Mouse (Mus musculus) myocyte (in vitro differentiated cells): ENCODE data around the gene Cyp17a1. TPM values are rescaled to one million over a fixed set of nuclear protein-coding genes. Genes with fewer than 3 reads are reported as not detected.

Experiments used
- H3K27me3 ChIP-seq: one replicate; pipeline ENCODE4 v1.6.1; 2011; ENCODE audit not compliant: control insufficient read depth, insufficient read depth, insufficient read length
- H3K36me3 ChIP-seq: one replicate; pipeline ENCODE4 v1.6.1; 2011; ENCODE audit not compliant: control insufficient read depth, insufficient read depth
- H3K4me2 ChIP-seq: one replicate; pipeline ENCODE4 v1.6.1; 2011; ENCODE audit warnings: low read depth, control low read depth
- H3K4me3 ChIP-seq: one replicate; pipeline ENCODE4 v1.5.1; 2011; ENCODE audit warnings: mild to moderate bottlenecking, control low read depth, moderate library complexity
- H3K79me2 ChIP-seq: one replicate; pipeline ENCODE4 v1.6.1; 2011; ENCODE audit not compliant: control insufficient read depth, insufficient read depth
- H3ac ChIP-seq: one replicate; pipeline ENCODE4 v1.6.1; 2011; ENCODE audit not compliant: control insufficient read depth, insufficient read length
- CEBPB ChIP-seq: IDR thresholded peaks from 2 replicates; pipeline ENCODE4 v1.6.1; 2011; ENCODE audit warnings: mild to moderate bottlenecking, moderate library complexity; ENCODE audit not compliant: poor library complexity, insufficient read depth, severe bottlenecking
- E2F4 ChIP-seq: IDR thresholded peaks from one replicate; pipeline ENCODE4 v1.6.1; 2011; ENCODE audit warnings: mild to moderate bottlenecking, control low read depth, moderate library complexity; ENCODE audit not compliant: insufficient read depth
- MAX ChIP-seq: IDR thresholded peaks from one replicate; pipeline ENCODE4 v1.6.1; 2011; ENCODE audit warnings: low read depth, mild to moderate bottlenecking, control low read depth
- MYOD1 ChIP-seq, 3 experiments: IDR thresholded peaks; one replicate each; pipeline ENCODE4 v1.6.1; 2011; ENCODE audit warnings: control low read depth in 2 of 3, low read depth in 2 of 3, mild to moderate bottlenecking in 2 of 3, moderate library complexity in 1 of 3; ENCODE audit not compliant: insufficient read length in 2 of 3, control insufficient read depth in 1 of 3
- MYOG ChIP-seq, 3 experiments: IDR thresholded peaks; one replicate each; pipeline ENCODE4 v1.6.1; 2011; ENCODE audit warnings: control low read depth in 2 of 3, low read depth in 2 of 3, mild to moderate bottlenecking in 2 of 3; ENCODE audit not compliant: insufficient read length in 2 of 3, control insufficient read depth in 1 of 3, insufficient read depth in 1 of 3
- POLR2A ChIP-seq: IDR thresholded peaks from one replicate; pipeline ENCODE4 v1.6.1; 2011; ENCODE audit warnings: low read depth, mild to moderate bottlenecking, control low read depth, moderate library complexity; ENCODE audit not compliant: insufficient read length
- POLR2AphosphoS2 ChIP-seq: IDR thresholded peaks from one replicate; pipeline ENCODE4 v1.6.1; 2011; ENCODE audit warnings: low read depth, control low read depth; ENCODE audit not compliant: insufficient read length
- REST ChIP-seq: IDR thresholded peaks from one replicate; pipeline ENCODE4 v1.6.1; 2011; ENCODE audit warnings: mild to moderate bottlenecking, control low read depth, moderate library complexity; ENCODE audit not compliant: insufficient read depth, insufficient read length
- SRF ChIP-seq: IDR thresholded peaks from one replicate; pipeline ENCODE4 v1.6.1; 2011; ENCODE audit warnings: low read depth; ENCODE audit not compliant: control insufficient read depth, insufficient read length
- TCF12 ChIP-seq: IDR thresholded peaks from one replicate; pipeline ENCODE4 v1.6.1; 2011; ENCODE audit warnings: mild to moderate bottlenecking, control low read depth; ENCODE audit not compliant: poor library complexity, insufficient read depth, severe bottlenecking
- TCF3 ChIP-seq: IDR thresholded peaks from one replicate; pipeline ENCODE4 v1.6.1; 2011; ENCODE audit warnings: low read depth, control low read depth; ENCODE audit not compliant: insufficient read length
- USF1 ChIP-seq: IDR thresholded peaks from one replicate; pipeline ENCODE4 v1.6.1; 2011; ENCODE audit warnings: low read depth, mild to moderate bottlenecking, control low read depth, moderate library complexity
- polyA plus RNA-seq: library from polyadenylated mRNA; unstranded; fragments of >200 nt; fragmentation: generic; extraction: Trizol; gene quantifications from one replicate; pipeline ENCODE4 v1.2.1, GENCODE M21; 2012; ENCODE audit warnings: missing spikeins

The Cyp17a1 gene
- polyA plus RNA-seq, 1 experiment = not detected

DNA sequence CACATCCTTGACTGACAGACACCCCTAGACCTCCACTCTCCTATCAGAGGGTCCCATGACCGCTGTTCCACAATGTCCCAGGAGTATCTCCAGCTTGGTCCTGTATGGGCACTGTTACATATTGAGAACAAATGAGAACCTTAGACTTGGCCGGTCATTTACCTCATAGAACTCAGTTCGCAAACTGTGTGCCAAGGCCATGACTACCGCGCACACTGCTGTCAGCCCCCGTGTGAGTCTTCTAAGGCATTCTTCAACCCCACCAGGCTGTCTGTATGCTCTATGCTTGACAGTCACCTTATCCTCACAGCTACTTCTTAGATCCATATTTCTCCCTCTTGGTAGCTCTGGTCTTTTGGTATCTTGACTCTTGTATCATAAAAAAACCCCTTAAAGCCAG is 53.5 kb downstream of the Cyp17a1 start:
- no peak for TF ChIP-seq SRF
- no peak for TF ChIP-seq MAX
- no peak for TF ChIP-seq MYOG (IDR thresholded peaks at IDR 0.05; ENCODE audit: control insufficient read depth in 1 of 3, insufficient read depth in 1 of 3, insufficient read length in 2 of 3, low read depth in 2 of 3)
- no peak for TF ChIP-seq REST
- no peak for TF ChIP-seq CEBPB
- no peak for TF ChIP-seq MYOD1 (IDR thresholded peaks at IDR 0.05; ENCODE audit: control insufficient read depth in 1 of 3, insufficient read length in 2 of 3, low read depth in 2 of 3)
- no peak for TF ChIP-seq USF1
- no peak for TF ChIP-seq TCF3
- no peak for TF ChIP-seq POLR2AphosphoS2
- TF ChIP-seq E2F4 = no peak
- TF ChIP-seq POLR2A = no peak
- TF ChIP-seq TCF12 = no peak
- peaks cover 21% of the 10 kb centered on the region for H3K79me2 ChIP-seq
- no peak overlapping the region for H3ac ChIP-seq
- no peak overlapping the region for H3K4me3 ChIP-seq
- H3K4me2 ChIP-seq = peak overlapping the region; percentile 65
- no peaks in the 10 kb centered on the region for H3K27me3 ChIP-seq
- no peaks in the 10 kb centered on the region for H3K36me3 ChIP-seq

DNA sequence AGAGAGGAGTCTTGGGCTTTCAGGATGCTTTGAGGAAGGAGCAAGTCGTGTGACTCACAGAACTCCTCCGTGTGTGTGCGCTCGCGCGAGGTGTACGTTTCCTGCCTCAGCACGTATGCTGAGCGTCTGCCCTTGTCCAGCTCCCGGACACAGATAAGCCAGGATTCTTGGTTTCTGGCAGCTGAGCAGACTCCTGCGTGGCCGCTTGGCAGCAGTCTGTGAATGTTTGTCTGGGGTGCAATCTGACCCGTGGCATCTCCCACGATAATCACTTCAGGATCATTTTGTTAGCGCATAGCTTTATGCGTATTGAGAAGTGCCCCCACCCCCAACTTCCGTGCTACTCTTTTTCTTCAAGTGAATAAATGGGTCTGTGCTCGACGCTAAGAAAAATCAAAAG is 54.0 kb downstream of the Cyp17a1 start:
- Histone ChIP-seq H3K4me2 (peak overlapping the region; percentile 65), H3K27me3 (no peaks in the 10 kb centered on the region), H3K79me2 (peaks cover 20% of the 10 kb centered on the region), H3K36me3 (no peaks in the 10 kb centered on the region), H3ac (no peak overlapping the region), H3K4me3 (no peak overlapping the region)
- TF ChIP-seq MYOD1 (IDR thresholded peaks at IDR 0.05; ENCODE audit: control insufficient read depth in 1 of 3, insufficient read length in 2 of 3, low read depth in 2 of 3) (no peak), TCF3 (no peak), POLR2A (no peak), MYOG (IDR thresholded peaks at IDR 0.05; ENCODE audit: control insufficient read depth in 1 of 3, insufficient read depth in 1 of 3, insufficient read length in 2 of 3, low read depth in 2 of 3) (peak in 1 of 3 experiments; percentile 35), E2F4 (no peak)

DNA sequence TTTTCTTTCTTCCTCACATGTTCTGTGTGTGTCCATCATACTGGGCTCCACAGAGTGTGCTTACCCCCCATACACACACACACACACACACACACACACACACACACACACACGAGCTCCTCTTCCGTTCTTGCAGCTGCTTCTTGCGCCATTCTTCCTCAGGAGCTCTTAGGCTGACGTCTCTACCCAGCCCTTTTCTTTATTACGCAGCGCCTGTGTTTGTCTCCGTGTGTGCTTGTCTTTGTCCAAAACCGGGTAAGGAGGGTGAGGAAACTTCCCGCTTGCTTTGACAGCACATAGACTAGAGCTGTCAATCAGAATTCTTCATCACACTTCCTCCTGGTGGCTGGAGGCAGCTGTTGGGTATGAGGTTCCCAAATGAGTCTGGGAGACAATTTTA is 54.6 kb downstream of the Cyp17a1 start:
- Histone ChIP-seq H3K36me3 (no peaks in the 10 kb centered on the region), H3K27me3 (no peaks in the 10 kb centered on the region), H3ac (no peak overlapping the region), H3K79me2 (peaks cover 20% of the 10 kb centered on the region), H3K4me2 (no peak overlapping the region), H3K4me3 (no peak overlapping the region)
- TF ChIP-seq POLR2AphosphoS2 = no peak
- no peak for TF ChIP-seq MYOG (IDR thresholded peaks at IDR 0.05; ENCODE audit: control insufficient read depth in 1 of 3, insufficient read depth in 1 of 3, insufficient read length in 2 of 3, low read depth in 2 of 3)
- TF ChIP-seq TCF3 = no peak
- TF ChIP-seq TCF12 = no peak
- no peak for TF ChIP-seq SRF
- TF ChIP-seq REST = no peak
- TF ChIP-seq POLR2A = no peak
- no peak for TF ChIP-seq E2F4

DNA sequence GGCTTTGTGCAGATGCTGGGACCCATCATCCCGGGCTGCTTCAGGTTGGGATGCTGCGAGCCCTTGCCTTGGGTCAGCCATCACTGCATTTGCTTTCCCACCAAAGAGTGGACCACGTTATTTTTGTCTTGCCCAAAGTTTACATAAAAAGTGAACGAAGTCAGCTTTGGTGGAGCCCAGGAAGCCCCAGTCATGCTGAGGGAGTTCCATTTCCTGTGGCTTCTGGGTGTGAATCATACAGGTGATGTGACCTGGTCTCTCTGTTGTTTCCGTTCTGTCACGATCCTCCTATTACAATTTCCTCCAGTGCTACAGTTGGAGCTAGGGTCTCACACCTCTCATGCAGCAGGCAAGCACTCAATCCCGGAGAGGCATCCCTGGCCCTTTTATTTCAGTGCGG is 55.6 kb downstream of the Cyp17a1 start:
- Histone ChIP-seq H3K79me2 (peaks cover 24% of the 10 kb centered on the region), H3K4me3 (no peak overlapping the region), H3ac (no peak overlapping the region), H3K27me3 (no peaks in the 10 kb centered on the region), H3K4me2 (no peak overlapping the region), H3K36me3 (no peaks in the 10 kb centered on the region)
- TF ChIP-seq USF1 (no peak), MYOD1 (IDR thresholded peaks at IDR 0.05; ENCODE audit: control insufficient read depth in 1 of 3, insufficient read length in 2 of 3, low read depth in 2 of 3) (no peak), TCF12 (no peak), MAX (no peak), E2F4 (no peak), POLR2A (no peak), POLR2AphosphoS2 (no peak)

Other genes starting within 250 kb of the Cyp17a1 start
- 42.3 TPM for gene Trim8, start 171.5 kb downstream of the Cyp17a1 start, polyA plus RNA-seq
- 81.9 TPM for gene Arl3, start 100.0 kb downstream of the Cyp17a1 start, polyA plus RNA-seq
- 0.62 TPM for gene Sfxn2, start 99.8 kb downstream of the Cyp17a1 start, polyA plus RNA-seq
- gene Wbp1l, start 74.1 kb downstream of the Cyp17a1 start, polyA plus RNA-seq = 39.8 TPM
- 5.3 TPM for gene Borcs7, start 16.7 kb upstream of the Cyp17a1 start, polyA plus RNA-seq
- 4.1 TPM for gene As3mt, start 34.3 kb upstream of the Cyp17a1 start, polyA plus RNA-seq
- 8.1 TPM for gene Cnnm2, start 88.4 kb upstream of the Cyp17a1 start, polyA plus RNA-seq